Mouse (Mus musculus): ENCODE results near the gene Il13. TPM values are rescaled to one million over a fixed set of nuclear protein-coding genes. Genes with fewer than 3 reads are reported as not detected.
A peak's percentile ranks its signal among the peaks of the same experiment; 100 is the strongest.

Il13 gene
- total RNA-seq, 2 experiments from 2014 or later = not detected

DNA sequence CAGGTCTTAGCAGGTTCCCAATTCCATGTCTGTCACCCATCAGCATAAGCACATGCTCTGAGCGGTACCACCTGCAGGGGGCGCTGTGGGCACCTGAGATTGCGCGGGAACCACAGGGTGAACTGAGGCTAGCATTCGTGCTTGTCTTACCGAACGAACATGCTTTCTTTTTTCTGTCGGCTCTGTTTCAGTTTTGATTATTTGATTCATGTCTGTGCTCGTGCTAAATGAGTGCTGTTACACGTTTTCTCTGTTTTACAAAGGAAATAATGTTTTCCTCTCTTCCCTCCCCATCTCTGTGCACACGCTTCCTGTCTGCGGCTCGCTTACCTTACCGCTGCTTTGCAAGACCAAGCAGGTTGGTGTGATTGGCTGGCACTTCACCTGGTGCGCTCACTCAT, 44.1 kb downstream of the Il13 start:
- ATAC-seq (replicated peaks; ENCODE audit: poor library complexity, severe bottlenecking) = peak; percentile 83

DNA sequence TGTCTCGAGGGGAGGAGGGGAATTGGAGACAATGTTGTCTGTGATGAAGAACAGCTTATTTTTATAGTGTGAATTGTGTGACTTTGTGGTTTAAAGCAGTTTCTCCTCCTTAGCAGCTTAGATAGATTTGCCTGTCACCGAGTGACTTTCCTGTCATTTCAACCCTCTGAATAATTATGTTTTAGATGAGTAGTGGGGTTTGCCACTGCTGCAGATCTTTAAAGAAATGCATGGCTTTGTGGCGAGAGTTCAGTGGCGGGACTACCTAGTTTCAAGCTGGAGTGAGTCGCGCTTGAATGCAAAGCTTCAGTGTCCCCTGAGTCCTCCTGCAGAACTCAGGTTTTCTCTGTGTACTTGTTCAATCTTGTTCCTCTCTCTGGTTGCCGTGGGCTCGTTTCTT, 46.2 kb downstream of the Il13 start:
- ATAC-seq (replicated peaks; ENCODE audit: poor library complexity, severe bottlenecking) = no peak

- no peak for ATAC-seq (replicated peaks; ENCODE audit: poor library complexity, severe bottlenecking)
Measured at GRCm38 (mm10) chr11:53585510-53585909, 49.0 kb downstream of the Il13 start.

DNA sequence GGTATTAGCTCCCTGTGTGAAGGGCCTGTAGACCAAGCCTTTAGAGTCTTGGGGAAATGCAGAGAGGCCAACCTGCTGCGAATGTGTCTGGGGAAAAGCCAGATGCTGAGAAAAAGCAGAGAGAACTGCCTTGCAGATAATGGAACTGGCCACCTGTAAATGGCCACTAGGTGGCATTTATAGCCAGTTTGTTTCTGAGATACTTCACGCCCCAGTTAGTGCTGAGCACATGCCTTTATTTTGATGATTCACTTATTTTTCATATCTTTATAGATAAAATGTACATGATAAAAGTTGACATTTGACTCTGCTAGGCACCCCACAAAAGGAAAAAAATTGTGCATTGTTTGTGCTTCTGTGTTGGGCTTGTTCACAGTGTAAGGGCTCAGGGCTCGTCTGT, 49.7 kb downstream of the Il13 start:
- ATAC-seq (replicated peaks; ENCODE audit: poor library complexity, severe bottlenecking) = no peak

DNA sequence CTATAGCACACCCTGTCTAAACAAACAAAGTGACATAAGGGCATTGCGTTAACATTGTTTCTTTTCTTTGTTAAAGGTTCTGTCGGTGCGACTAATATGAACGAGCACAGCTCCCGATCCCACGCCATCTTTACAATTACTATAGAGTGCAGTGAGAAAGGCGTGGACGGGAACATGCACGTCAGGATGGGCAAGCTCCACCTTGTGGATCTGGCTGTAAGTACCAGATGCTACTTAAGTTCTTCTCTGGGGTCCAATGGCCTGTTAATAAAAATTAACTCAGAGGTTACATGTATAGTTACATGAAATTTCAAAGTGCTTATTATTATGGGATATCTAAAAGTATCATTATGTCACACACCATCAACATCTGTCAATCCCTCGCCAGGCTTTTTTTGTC, 51.4 kb downstream of the Il13 start:
- no peak for ATAC-seq (replicated peaks; ENCODE audit: poor library complexity, severe bottlenecking)

Other genes starting within 250 kb of the Il13 start
- gene Leap2, start 211.5 kb downstream of the Il13 start, total RNA-seq (2014; fragmentation: Nextera tagmentation) = not detected in 2 replicates
- gene Leap2, start 211.5 kb downstream of the Il13 start, total RNA-seq (2017) = not detected in 2 replicates
- 221 and 287 TPM in 2 replicates for gene Uqcrq, start 203.9 kb downstream of the Il13 start, total RNA-seq (2014; fragmentation: Nextera tagmentation)
- gene Uqcrq, start 203.9 kb downstream of the Il13 start, total RNA-seq (2017) = 66.7 and 91.9 TPM in 2 replicates
- 1.1 and 1.2 TPM in 2 replicates for gene Gdf9, start 203.7 kb downstream of the Il13 start, total RNA-seq (2014; fragmentation: Nextera tagmentation)
- gene Gdf9, start 203.7 kb downstream of the Il13 start, total RNA-seq (2017) = 0.39 and 0.57 TPM in 2 replicates
- not detected in 2 replicates for gene Gm10447, start 177.6 kb downstream of the Il13 start, total RNA-seq (2014; fragmentation: Nextera tagmentation)
- not detected in 2 replicates for gene Gm10447, start 177.6 kb downstream of the Il13 start, total RNA-seq (2017)
- 0.30 TPM in 1 of 2 replicates, not detected in the other for gene Shroom1, start 177.5 kb downstream of the Il13 start, total RNA-seq (2014; fragmentation: Nextera tagmentation)
- not detected in 2 replicates for gene Shroom1, start 177.5 kb downstream of the Il13 start, total RNA-seq (2017)
- gene Gm9837, start 164.2 kb downstream of the Il13 start, total RNA-seq (2014; fragmentation: Nextera tagmentation) = not detected in 2 replicates
- not detected in 2 replicates for gene Gm9837, start 164.2 kb downstream of the Il13 start, total RNA-seq (2017)
- gene Gm9945, start 154.5 kb downstream of the Il13 start, total RNA-seq (2014; fragmentation: Nextera tagmentation) = not detected in 2 replicates
- not detected in 2 replicates for gene Gm9945, start 154.5 kb downstream of the Il13 start, total RNA-seq (2017)
- gene Sowaha, start 154.4 kb downstream of the Il13 start, total RNA-seq (2014; fragmentation: Nextera tagmentation) = not detected in 2 replicates
- gene Sowaha, start 154.4 kb downstream of the Il13 start, total RNA-seq (2017) = not detected in 2 replicates
- 4.4 and 4.9 TPM in 2 replicates for gene Sept8, start 115.4 kb downstream of the Il13 start, total RNA-seq (2014; fragmentation: Nextera tagmentation)
- gene Sept8, start 115.4 kb downstream of the Il13 start, total RNA-seq (2017) = 4.4 and 5.7 TPM in 2 replicates
- gene Kif3a, start 67.3 kb downstream of the Il13 start, total RNA-seq (2014; fragmentation: Nextera tagmentation) = 7.5 and 11.8 TPM in 2 replicates
- gene Kif3a, start 67.3 kb downstream of the Il13 start, total RNA-seq (2017) = 2.4 and 5.7 TPM in 2 replicates
- 1.5 TPM in 1 of 2 replicates, not detected in the other for gene Il4, start 16.0 kb downstream of the Il13 start, total RNA-seq (2014; fragmentation: Nextera tagmentation)
- gene Il4, start 16.0 kb downstream of the Il13 start, total RNA-seq (2017) = not detected in 2 replicates
- 58.0 and 59.9 TPM in 2 replicates for gene Rad50, start 72.6 kb upstream of the Il13 start, total RNA-seq (2014; fragmentation: Nextera tagmentation)
- 67.4 and 85.2 TPM in 2 replicates for gene Rad50, start 72.6 kb upstream of the Il13 start, total RNA-seq (2017)
- gene Il5, start 86.1 kb upstream of the Il13 start, total RNA-seq (2014; fragmentation: Nextera tagmentation) = not detected in 2 replicates
- not detected in 2 replicates for gene Il5, start 86.1 kb upstream of the Il13 start, total RNA-seq (2017)
- gene Irf1, start 135.3 kb upstream of the Il13 start, total RNA-seq (2014; fragmentation: Nextera tagmentation) = 37.5 and 41.7 TPM in 2 replicates
- 41.3 and 55.9 TPM in 2 replicates for gene Irf1, start 135.3 kb upstream of the Il13 start, total RNA-seq (2017)
- 2.5 and 4.8 TPM in 2 replicates for gene Gm17334, start 138.5 kb upstream of the Il13 start, total RNA-seq (2014; fragmentation: Nextera tagmentation)
- not detected in 2 replicates for gene Gm17334, start 138.5 kb upstream of the Il13 start, total RNA-seq (2017)
- 5.6 and 6.5 TPM in 2 replicates for gene Gm12216, start 224.6 kb upstream of the Il13 start, total RNA-seq (2014; fragmentation: Nextera tagmentation)
- gene Gm12216, start 224.6 kb upstream of the Il13 start, total RNA-seq (2017) = 1.1 TPM in 1 of 2 replicates, not detected in the other